Mouse (Mus musculus): ENCODE data around the gene Efemp1.

Efemp1 gene

DNA sequence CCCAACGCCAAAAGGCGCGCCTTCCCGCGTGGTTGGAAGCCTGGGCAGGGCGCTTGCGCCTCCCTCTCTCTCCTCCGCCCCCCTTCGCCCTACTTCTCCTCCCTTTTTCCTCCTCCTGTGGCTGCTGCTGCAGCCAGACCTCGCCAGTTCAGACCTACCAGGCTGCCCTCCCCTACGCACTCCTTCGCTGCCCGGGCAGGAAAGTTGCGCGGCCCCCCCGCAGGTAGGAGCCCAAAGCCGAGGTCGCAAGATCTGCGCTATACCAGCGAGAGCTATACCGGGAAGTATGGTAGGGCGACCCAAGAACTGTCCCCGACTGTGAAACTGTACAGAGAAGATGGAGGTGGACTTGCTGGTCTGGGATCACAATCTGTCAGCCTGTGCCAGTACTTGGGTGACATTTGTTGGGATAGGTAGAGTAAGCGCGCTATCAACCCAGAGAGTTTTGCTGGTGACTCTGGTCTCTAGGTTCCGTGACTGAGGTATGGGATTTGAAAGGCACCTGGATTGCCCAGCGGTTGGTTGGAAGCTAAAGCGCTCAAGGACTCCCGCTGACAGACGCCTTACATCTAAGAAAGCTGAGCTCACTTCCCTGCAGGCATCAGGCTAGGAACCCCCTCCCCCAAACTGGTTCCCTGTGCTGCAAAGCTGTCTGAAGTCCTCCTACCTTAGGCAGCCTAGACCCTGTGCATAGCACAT is at the start of gene Efemp1:
Gene Efemp1, plus strand, starts transcription at position 103 of the 699 bp plus-strand sequence.
- DNase-seq (ENCODE audit: low spot score in 2 of 2) = peak; percentile 53 to 63

DNA sequence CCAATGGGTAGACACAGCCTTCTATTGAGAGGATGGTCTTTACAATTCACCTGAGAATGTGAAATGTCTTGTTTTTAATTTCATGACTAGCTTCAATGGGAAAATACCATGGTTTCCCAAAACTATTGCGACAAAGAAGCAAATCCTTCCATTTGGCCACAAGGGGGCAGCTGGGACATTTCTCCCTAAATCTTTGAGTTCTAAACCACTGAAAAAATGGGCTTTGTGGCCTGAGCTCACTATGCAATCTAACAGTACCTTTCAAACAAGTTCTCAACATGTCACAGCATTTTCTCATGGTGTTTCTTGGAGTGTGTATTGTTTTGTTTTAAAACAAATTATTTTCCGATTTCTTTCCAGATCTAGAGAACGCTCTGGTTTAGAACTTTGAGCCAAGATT is 44.3 kb upstream of the Efemp1 start:
- DNase-seq (ENCODE audit: low spot score in 2 of 2) = peak in 1 of 2 experiments; percentile 18

DNA sequence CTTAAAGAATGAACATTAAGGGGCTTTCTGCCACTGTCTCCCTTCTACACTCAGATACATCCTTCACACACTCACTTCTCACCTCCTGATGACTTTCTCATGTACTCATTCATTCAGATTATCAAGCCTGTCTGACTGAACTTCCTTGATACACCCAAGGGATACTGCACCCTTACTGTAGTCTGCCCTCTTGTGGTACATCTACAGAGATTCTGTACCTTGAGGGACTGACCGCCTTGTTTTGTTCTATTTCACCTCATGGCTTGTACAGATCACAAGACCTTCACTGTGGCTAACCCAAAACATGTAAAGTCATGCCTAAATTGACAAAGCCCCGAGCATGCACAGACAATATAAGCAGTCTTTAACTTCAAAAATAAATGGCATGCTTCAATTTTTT is 41.1 kb upstream of the Efemp1 start:
- DNase-seq (ENCODE audit: low spot score in 2 of 2) = no peak

DNA sequence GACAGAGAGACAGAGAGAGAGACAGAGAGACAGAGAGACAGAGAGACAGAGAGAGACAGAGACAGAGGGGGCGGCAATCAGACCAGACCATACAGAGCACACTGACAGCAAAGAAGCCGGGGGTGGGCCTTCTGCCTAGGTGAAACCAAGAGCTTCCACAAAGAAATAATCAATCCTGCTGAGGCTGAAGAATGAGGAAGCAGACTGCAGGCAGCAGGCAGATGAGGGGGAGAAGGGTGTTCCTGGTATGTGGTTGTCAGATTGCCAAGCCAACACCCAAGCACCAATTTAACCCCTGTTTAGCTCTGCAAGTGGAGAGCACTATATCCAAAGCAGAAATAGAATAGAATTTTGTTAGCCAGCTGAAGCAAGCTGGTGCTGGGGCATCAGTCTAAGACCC is 40.4 kb upstream of the Efemp1 start:
- DNase-seq (ENCODE audit: low spot score in 2 of 2) = peak in 1 of 2 experiments; percentile 14

DNA sequence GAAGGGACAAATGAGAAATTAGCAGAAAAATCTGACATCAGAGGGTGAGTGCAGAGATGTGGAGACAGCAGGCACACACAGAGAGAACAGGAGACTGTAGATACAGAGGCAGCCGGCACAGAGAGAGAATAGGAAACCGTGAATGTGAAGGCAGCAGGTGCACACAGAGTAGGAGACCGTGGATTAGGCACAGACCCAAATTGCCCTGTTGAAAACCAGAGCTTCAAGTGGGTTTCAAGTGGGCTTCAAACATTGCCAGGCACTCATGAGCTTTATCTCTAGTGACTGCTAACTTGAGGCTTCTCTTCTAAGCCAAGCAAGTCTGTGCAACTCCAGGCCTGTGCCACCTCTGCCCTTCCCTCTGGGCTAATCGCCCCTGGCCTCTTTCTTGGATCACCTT is 35.6 kb upstream of the Efemp1 start:
- DNase-seq (ENCODE audit: low spot score in 2 of 2) = no peak

DNA sequence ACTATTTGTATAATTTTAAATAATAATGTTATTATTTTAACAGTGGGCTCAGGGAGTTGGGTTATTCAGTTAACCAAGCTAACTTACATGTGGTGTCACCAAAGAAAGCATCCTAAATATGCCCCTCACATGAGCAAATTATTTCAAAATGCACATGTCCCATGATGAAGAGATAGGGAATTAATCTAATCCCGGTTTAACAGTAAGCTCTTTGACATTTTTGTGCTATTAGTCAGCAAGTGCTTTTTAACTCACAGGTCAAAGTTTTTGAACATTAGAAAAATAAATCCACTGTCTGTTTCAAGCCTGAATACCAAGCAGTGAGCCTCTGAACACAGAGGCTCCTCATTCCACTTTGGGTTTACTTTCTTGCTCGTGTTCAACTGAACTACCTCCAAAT is 26.1 kb upstream of the Efemp1 start:
- DNase-seq (ENCODE audit: low spot score in 2 of 2) = no peak

DNA sequence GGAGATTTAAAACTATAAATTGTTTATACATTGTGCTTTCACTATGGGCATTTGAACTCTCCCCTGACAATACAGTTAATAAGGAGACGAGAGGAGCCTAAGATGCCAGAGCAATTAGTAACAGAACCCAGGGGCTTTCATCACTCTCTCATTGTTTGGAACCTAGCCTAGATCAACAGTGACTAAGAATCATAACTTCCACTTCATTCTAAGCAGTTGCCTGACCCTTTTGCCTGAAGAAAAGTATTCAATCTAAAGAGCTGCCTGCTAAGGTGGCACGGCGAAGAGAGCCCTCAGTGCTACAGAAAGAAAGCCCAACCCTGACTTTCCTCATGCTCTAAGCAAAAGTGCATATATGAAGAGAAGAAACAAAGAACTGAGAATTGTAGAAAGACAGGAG is 19.2 kb upstream of the Efemp1 start:
- no peak for DNase-seq (ENCODE audit: low spot score in 2 of 2)

DNA sequence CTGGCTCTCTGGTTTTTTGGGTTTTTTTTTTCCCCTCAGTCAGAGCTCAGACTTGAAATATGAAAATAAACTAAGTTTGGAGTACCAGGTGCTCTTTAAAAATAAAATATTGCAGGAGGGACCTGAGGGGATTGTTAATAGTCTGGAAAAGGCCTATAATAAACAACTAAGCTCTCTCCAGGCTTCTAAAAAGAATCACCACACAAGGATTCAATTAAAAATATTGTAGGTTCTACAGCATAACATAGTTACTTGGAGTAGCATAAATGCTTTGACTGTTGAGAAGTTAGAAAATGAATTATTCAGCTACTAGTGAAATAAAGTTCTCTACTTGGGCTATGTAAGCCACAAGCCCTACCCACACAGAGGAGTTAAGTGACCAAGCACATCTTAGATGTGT is 17.9 kb upstream of the Efemp1 start:
- DNase-seq (ENCODE audit: low spot score in 2 of 2) = no peak

DNA sequence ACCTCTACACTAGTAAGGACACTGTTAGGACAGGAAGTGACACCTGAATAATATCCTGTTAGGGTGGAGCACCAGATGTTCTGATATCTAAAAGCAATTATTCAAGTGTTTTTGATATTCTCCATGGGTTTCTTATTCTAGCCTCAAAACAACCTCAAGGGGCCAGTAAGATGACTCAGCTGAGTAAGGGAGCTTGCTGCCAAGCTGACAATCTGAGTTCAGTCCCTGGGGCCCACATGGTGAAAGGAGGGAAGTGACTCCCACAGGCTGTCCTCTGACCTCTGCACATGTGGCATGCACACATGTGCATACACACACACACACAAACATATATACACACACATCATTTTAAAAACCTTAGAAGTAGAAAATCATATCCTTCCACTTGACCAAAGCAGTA is 3.2 kb upstream of the Efemp1 start:
- DNase-seq (ENCODE audit: low spot score in 2 of 2) = no peak

DNA sequence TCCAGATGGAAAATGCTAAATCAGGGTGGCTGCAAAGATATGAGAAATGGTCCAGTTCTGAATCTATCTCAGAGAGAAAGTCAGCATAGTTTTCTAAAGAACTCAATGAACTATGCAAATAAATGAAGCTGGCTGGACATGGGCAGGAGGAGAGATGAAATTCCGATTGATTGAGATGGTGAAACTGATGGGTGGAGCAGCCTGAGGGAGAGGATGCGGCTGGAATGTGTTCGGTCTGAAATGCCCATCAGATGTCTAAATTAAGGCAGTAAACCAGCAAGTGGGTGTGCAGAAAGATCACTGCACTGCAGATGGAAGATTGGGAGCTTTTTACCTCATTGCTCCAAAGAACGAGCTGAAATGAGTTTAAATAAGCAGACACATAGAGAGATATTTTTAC is 1.4 kb upstream of the Efemp1 start:
- DNase-seq (ENCODE audit: low spot score in 2 of 2) = no peak

DNA sequence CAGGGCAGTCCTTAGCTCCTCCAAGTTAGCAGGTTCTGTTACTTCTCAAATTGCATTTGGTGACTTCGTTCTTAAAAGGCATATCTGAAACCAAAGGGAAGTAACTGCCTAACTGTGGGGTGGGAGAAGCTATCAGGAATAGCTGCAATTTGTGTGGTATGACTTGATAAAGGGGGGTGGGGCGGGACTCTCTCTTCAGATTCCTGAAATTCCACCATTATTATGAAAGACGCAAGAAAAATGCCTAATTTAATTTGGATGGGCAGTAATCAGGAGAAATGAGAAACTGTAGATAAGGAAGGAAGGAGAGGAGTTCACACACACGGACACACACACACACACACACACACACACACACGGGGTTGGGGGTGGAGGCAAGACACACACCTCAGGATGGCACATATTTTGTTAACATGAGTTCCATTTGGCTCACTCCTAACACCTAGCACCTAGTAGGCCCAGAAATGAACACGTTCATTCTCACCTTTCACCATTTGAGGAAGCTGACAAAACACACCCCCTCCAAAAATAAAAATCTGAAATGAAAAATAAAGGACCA is 564 bp upstream of the Efemp1 start:
- no peak for DNase-seq (ENCODE audit: low spot score in 2 of 2)

DNA sequence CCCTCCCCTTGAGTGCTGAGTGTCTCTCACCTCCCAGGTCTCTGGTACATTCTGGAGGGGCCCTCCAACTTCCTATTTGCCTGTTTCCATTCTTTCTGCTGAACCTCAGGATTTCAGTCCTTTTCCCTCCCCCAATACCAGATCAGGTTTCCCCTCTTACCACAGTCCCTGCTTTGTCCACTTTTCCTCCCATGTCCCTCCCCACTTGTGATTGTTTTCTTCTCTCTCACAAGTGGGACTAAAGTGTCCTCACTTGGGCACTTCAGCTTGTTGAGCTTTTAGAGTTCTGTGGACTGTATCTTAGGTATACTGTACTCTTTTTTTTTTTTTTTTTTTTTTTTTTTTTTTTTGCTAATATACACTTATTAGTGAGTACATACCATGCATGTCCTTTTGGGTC is 6.1 kb downstream of the Efemp1 start:
- no peak for DNase-seq (ENCODE audit: low spot score in 2 of 2)

DNA sequence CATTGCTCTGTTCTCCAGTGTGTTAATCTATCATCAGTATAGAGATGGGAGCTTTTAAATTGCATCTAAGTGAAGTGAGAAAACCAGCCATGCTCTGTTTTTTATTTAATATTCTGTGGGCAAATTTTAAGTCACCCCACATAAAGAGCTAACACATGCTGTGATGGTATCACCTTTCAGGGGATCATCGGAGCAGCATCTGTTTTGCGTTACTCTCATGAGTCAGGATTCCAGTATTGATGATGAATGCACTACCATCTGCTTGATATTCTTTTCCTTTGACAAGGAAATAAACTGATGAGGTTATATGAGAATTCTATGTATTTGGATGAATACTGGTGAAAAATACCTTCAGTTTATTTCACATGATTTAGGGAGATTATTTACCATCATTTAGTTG is 16.1 kb downstream of the Efemp1 start:
- DNase-seq (ENCODE audit: low spot score in 2 of 2) = no peak

DNA sequence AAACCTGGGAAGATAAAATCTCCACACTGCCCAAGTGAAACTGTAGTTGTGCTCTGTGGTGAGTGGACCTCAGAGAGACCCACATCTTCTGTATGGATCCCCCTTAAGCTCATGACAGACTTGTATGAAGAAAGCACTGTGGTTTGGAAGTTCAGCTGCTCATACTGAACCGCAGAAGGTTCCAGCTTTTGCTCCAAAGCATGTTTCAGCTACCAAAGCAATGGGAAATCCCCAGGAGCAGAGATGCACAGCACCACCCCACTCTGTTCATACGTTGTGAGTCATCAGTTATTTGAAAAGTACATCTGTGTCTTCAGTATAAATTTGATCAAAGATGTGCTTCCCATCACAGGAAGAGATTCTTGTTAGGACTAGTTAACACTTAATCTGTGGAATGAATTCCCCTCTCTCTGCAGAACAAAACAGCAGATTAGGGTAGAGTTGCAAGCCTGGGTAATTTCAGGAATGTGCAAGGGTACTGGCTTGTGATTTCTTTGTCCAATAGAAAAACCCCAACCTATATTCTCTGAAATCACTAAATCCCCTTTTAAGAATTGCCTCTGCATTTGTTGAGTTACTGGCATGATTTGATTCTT is 28.5 kb downstream of the Efemp1 start:
- DNase-seq (ENCODE audit: low spot score in 2 of 2) = no peak

DNA sequence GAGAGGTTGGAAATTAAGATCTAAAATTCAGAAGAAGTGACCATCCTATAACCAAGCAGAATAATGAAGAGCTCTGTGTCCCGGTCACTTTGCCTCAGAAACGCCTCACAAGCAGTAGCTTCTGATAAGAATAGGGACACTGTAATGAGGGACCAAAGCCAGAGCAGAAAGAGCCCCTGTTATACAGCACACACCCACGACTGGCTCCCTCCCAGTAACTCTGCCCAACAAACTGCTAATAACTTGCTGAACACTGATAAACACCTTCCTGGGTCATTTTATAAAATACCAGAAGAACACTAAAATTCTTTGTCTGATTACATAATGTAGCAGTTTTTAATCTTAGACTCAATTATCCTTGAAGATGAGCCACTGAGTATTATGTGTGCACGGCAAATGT is 30.1 kb downstream of the Efemp1 start:
- DNase-seq (ENCODE audit: low spot score in 2 of 2) = no peak

DNA sequence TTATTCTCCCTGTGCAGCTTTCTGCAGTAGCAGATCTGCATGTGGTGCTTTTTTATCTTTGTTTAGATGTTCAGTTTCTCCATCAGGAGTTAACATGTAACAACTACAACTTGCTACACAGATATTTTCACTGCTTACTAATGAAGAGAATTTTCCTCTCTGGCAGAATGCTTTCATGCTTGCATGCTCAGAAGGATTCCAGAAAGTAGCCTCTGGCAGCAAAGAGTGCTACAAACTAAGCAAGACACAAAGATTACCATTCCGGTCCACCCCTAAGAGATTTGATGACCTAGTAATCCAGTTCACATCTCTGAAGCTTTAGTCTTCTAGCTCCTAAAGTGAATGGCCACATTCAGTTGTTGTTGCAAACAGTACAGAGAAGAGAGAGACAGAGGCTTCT is 36.5 kb downstream of the Efemp1 start:
- no peak for DNase-seq (ENCODE audit: low spot score in 2 of 2)

DNA sequence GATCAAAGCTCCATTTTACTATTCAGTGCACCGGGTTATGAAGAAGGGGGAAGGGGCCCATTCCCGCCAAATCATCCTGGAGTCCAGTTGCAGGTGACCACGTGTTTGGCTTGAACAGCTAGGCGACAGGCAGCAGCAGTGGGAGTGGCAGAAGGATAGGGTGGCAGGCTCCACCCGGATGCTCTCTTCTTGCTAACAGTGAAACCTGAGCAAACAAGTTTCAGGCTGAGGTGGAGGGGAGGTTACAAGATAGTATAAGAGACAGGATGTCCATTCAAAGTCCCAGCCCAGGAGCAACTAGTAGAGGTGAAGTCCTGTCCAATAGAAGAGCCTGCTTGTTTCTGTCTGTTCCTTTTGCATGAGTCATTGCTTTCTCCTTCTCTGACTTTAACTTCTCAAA is 38.5 kb downstream of the Efemp1 start:
- no peak for DNase-seq (ENCODE audit: low spot score in 2 of 2)

DNA sequence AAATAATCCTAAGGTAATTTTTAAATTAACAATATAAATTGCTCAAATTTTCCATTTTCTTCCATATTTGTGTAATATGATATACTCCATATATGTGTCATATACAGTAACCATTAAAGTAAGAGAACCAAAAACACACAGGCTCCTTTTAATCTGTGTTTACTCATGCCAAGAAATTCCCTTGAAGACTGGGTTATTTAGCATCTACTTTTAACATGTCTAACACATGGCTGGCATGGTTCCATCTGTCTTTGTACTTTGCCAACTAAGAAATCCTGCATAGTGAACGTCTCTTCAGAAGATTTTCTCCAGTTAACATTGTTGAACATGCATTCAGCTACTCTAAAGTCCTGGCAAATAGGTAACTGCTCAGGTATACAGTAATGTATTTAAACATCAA is 46.4 kb downstream of the Efemp1 start:
- no peak for DNase-seq (ENCODE audit: low spot score in 2 of 2)

DNA sequence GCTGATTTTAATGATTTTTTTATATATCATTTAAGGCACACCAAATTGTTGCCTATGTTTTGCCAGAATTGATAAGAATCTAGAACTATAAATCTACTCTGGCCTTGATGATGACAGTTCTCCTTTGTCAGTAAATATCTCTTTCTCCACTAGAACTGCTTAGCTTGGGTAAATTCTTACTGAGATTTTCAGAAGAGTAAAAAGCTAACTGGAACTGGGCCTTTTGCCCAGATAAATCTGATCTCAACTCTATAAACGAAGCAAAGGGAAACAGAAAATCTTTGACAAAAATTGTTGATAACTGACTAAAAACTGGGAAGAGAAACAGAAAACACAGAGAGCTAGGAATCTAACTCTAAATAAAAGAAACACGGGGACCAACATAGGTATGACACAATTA is 51.6 kb downstream of the Efemp1 start:
- DNase-seq (ENCODE audit: low spot score in 2 of 2) = no peak

DNA sequence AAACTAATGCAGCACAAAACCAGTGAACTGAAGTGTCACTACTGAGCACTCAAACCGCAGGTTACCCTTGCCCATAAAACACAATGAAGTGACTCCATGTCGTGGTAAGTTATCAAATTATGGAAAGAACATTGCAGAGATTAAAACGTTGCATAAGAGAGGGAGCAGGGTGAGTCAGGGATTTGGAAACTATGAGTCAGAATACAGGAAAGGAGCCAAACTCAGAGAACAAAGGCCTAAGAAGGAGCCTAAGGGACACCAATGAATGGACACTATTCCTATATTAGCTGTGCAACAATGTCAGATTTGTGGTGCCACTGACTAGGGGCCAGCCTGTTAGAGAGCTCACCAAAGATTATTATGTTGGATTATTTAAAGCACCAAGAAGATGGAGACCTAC is 53.3 kb downstream of the Efemp1 start:
- peak in 1 of 2 experiments; percentile 11 for DNase-seq (ENCODE audit: low spot score in 2 of 2)

DNA sequence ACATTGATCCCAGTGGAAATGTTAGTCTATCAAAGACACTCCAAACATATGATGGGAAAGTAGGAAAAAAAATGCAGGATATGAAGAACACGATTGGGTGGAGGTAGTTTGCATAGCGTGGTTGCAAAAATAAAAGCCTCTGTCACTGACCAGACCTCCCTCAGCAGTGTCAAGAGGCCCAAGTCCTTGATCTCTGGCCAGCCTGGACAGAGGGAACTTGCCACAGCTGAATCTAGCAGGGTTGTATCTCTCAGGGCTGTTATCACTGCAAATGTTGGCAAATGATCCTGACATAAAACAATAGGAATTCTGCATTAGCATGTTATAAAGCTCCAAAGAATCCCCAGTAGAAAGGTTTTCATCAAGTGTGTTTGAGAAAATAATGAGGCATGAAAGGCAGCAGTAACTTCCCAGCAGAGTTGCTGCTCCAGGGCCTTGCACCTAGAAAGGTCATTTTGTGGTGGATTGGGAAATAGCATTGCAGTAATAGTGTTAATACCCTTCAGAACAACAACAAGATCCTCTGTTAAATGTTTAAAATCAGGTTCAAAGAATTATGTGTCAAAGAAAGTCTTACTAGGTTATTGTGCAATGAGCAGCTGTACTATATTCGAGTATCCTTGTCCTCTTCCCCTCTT is 56.0 kb downstream of the Efemp1 start:
- DNase-seq (ENCODE audit: low spot score in 2 of 2) = peak in 1 of 2 experiments; percentile 31

DNA sequence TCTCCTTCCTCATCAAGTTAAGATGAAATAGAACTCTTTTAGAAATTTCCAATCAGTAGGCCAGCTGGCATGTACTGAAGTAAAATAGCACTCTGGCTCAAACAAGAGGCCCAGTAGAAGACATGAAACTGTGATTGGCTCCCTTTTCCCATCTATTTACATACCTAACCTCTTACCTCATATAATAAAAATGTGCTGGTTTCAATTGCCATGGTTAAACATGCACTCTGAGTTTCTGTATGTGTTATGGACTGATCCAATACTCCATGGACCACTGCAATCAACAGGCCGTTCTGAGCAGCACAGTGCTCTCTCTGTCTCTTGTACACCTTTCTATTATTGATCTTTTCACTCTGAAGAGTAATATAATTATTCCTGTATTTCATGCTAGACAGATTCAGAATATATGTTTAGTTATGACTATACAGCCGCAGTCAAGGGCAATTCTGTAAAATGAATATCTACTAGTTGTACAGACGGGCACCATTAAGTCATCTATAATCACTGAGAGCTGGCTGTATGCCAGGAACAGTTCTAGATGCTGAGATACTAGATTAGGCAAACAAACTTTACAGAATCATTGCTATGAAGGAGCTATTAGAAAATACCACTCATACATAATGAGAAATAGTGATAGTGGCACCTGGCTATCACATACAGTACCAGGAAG is 59.6 kb downstream of the Efemp1 start:
- no peak for DNase-seq (ENCODE audit: low spot score in 2 of 2)
